Mouse (Mus musculus) embryonic facial prominence, embryonic 13.5 days (tissue): ENCODE measurements at regions not wholly inside any gene's neighbourhood (a gene's known extent, or its start where the extent isn't known, plus 50 kb on each side); places are given as distances from the start of the nearest gene placed in this dataset.

Source experiments
- ATAC-seq: fragments of 200-750 bp; cut with Nextera tagmentation; 2 replicates; pipeline ENCODE4 v1.8.0; 2017; ENCODE audit warnings: low read depth; ENCODE audit not compliant: insufficient number of reproducible peaks, insufficient read depth, low FRiP score, low TSS enrichment
- H3K27ac ChIP-seq: fragments of 300-500 bp; sonication (generic); 2 replicates; pipeline ENCODE4 v1.5.1; 2015; ENCODE audit warnings: moderate library complexity, mild to moderate bottlenecking, inconsistent platforms
- H3K27me3 ChIP-seq: fragments of 300-500 bp; sonication (generic); 2 replicates; pipeline ENCODE4 v1.6.1; 2015; ENCODE audit warnings: mild to moderate bottlenecking, inconsistent platforms
- H3K36me3 ChIP-seq: fragments of 300-500 bp; sonication (generic); 2 replicates; pipeline ENCODE4 v1.6.1; 2015; ENCODE audit warnings: mild to moderate bottlenecking, inconsistent platforms
- H3K4me1 ChIP-seq: fragments of 300-500 bp; sonication (generic); 2 replicates; pipeline ENCODE4 v1.6.1; 2015; ENCODE audit warnings: inconsistent platforms
- H3K4me2 ChIP-seq: fragments of 300-500 bp; sonication (generic); 2 replicates; pipeline ENCODE4 v1.6.1; 2015; ENCODE audit warnings: moderate library complexity, mild to moderate bottlenecking, inconsistent platforms
- H3K4me3 ChIP-seq: fragments of 300-500 bp; sonication (generic); 2 replicates; pipeline ENCODE4 v1.5.1; 2015; ENCODE audit warnings: mild to moderate bottlenecking, inconsistent platforms
- H3K9ac ChIP-seq: fragments of 300-500 bp; sonication (generic); 2 replicates; pipeline ENCODE4 v1.6.1; 2015; ENCODE audit warnings: mild to moderate bottlenecking, inconsistent platforms
- H3K9me3 ChIP-seq: fragments of 300-500 bp; sonication (generic); 2 replicates; pipeline ENCODE4 v1.6.1; 2016; ENCODE audit warnings: inconsistent platforms
- WGBS: fragments of 180-500 bp; shearing (Covaris S2); methylation state at CpG from one replicate; pipeline ENCODE4 v1.1.7; 2015; ENCODE audit warnings: mixed read lengths; 5-methylcytosine and 5-hydroxymethylcytosine counted together

GRCm38 (mm10) chr4:142589084-142589741, 350.0 kb upstream of the Kazn start:
- Histone ChIP-seq H3K36me3 (no peaks in the 10 kb centered on the region), H3K4me2 (peak overlapping the region; percentile 51), H3K27me3 (no peaks in the 10 kb centered on the region), H3K9me3 (no peaks in the 10 kb centered on the region), H3K9ac (no peak overlapping the region), H3K4me3 (no peak overlapping the region), H3K4me1 (peaks cover 33% of the 10 kb centered on the region), H3K27ac (no peak overlapping the region)
- ATAC-seq, result no peak
- 54% methylated on average over 7 of the region's 7 CpGs for WGBS

- no peaks in the 10 kb centered on the region for H3K27me3 ChIP-seq
- no peaks in the 10 kb centered on the region for H3K9me3 ChIP-seq
- H3K27ac ChIP-seq, result no peak overlapping the region
- no peaks in the 10 kb centered on the region for H3K36me3 ChIP-seq
- H3K4me1 ChIP-seq, result peaks cover 33% of the 10 kb centered on the region
- WGBS, result 32% methylated on average over 24 of the region's 24 CpGs
- H3K9ac ChIP-seq, result no peak overlapping the region
- ATAC-seq, result no peak
- peak overlapping the region; percentile 51 for H3K4me2 ChIP-seq
- peak overlapping the region; percentile 18; the same call in 1 of the 2 replicates for H3K4me3 ChIP-seq
Observed at GRCm38 (mm10) chr4:142588418-142589083, 349.4 kb upstream of the Kazn start.

DNA sequence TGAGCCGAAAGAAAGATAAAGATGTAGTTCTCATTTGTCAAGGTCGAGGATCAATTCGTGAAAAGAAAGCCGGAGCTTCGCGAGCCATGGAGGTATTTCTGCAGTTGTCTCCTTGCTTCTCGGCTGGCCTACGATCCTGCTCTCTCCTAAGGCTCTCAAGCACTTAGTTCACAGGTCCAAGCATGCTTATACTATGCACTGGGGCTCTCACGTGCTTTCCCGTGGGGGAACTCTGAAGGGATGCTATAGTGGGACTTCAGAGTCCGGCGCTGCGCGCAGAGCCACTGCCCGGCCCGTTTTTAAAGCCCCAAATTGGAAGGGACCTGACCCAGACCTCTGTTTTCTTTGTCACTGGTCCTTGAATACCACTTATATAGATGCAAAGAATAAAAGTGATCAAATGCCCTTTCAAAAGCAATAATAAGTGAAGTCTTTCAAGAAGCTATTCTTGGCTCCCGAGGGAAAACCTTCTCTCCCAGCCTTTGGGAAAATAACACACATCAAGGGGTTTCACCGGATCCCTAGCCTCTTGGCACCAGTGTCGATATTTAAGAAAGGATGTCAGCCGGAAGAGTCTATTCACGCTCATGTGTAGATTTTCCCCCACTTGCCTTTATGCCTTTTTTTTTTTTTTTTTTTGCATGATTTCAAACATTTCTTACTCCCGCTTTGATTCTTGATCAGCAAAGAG, 348.3 kb upstream of the Kazn start:
- no peak overlapping the region for H3K4me2 ChIP-seq
- no peak overlapping the region for H3K9ac ChIP-seq
- H3K36me3 ChIP-seq, result no peaks in the 10 kb centered on the region
- no peaks in the 10 kb centered on the region for H3K27me3 ChIP-seq
- H3K9me3 ChIP-seq, result no peaks in the 10 kb centered on the region
- WGBS, result 64% methylated on average over 22 of the region's 22 CpGs
- peaks cover 33% of the 10 kb centered on the region for H3K4me1 ChIP-seq
- H3K27ac ChIP-seq, result no peak overlapping the region
- ATAC-seq, result no peak
- H3K4me3 ChIP-seq, result no peak overlapping the region

- 72% methylated on average over 4 of the region's 4 CpGs for WGBS
- H3K4me1 ChIP-seq, result peaks cover 22% of the 10 kb centered on the region
- no peak overlapping the region for H3K9ac ChIP-seq
- H3K4me3 ChIP-seq, result no peak overlapping the region
- 0 out of 2 replicates have a peak overlapping the region, but pooled peaks have one; percentile 75 for H3K27ac ChIP-seq
- no peaks in the 10 kb centered on the region for H3K9me3 ChIP-seq
- ATAC-seq, result no peak
- no peaks in the 10 kb centered on the region for H3K36me3 ChIP-seq
- no peaks in the 10 kb centered on the region for H3K27me3 ChIP-seq
- no peak overlapping the region for H3K4me2 ChIP-seq
Observed at GRCm38 (mm10) chr4:142578536-142578935, 339.3 kb upstream of the Kazn start.

DNA sequence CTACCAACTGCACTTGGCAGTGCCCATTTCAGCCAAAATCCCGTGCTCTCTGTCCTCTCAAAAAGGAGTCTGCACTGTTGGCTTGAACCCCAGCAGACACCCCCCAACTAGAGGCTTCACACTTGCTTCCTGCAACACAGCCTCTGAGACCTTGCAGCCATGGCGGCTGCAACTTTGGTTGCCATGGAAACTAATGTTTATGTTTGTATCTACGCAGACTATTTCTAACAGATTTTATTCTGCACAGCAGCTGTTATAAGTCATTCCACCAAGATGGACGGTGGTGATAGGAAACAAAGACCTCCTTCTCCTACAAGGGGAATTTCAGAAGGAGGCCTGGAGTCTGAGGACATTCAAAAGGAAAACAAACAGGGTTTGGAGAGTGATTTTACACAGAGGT, 338.3 kb upstream of the Kazn start:
- H3K27ac ChIP-seq, result peak overlapping the region; percentile 75
- H3K9ac ChIP-seq, result no peak overlapping the region
- H3K4me2 ChIP-seq, result peak overlapping the region; percentile 33
- peaks cover 26% of the 10 kb centered on the region for H3K4me1 ChIP-seq
- 12% methylated on average over 4 of the region's 4 CpGs for WGBS
- no peaks in the 10 kb centered on the region for H3K9me3 ChIP-seq
- H3K4me3 ChIP-seq, result no peak overlapping the region
- H3K27me3 ChIP-seq, result no peaks in the 10 kb centered on the region
- peak; percentile 34; the same call in 1 of the 2 replicates for ATAC-seq
- H3K36me3 ChIP-seq, result no peaks in the 10 kb centered on the region

DNA sequence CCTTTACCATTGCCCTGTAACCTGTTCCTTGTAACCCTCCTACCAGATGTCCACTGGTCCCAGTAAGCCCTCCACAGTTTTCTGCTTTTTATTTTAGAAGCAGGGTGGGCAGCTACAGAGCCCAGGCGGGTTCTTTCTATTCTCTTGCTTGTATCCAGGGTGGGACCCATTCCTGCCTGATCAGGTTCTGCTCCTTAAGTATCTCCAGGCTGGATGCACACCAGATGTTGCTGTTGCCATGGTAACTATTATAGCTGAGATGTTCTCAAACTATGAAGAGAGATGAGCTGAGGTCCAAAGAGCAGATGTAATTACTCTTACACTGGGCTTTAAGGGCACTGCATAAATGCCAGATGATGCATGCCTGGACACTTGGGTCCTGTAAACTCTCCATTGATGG, 335.3 kb upstream of the Kazn start:
- H3K4me3 ChIP-seq, result no peak overlapping the region
- H3K27me3 ChIP-seq, result no peaks in the 10 kb centered on the region
- 40% methylated on average over 1 of the region's 1 CpGs for WGBS
- H3K4me1 ChIP-seq, result peaks cover 26% of the 10 kb centered on the region
- H3K9me3 ChIP-seq, result no peaks in the 10 kb centered on the region
- no peak overlapping the region for H3K27ac ChIP-seq
- no peak for ATAC-seq
- no peaks in the 10 kb centered on the region for H3K36me3 ChIP-seq
- no peak overlapping the region for H3K4me2 ChIP-seq
- H3K9ac ChIP-seq, result no peak overlapping the region

- ATAC-seq, result no peak
- Histone ChIP-seq H3K27ac (no peak overlapping the region), H3K36me3 (no peaks in the 10 kb centered on the region), H3K4me2 (no peak overlapping the region), H3K4me1 (0 out of 2 replicates have a peak, but pooled peaks cover 3% of the 10 kb centered on the region), H3K27me3 (no peaks in the 10 kb centered on the region), H3K4me3 (no peak overlapping the region), H3K9me3 (no peaks in the 10 kb centered on the region), H3K9ac (no peak overlapping the region)
- 78% methylated on average over 7 of the region's 7 CpGs for WGBS
Observed at GRCm38 (mm10) chr4:142570712-142571111, 331.5 kb upstream of the Kazn start.

DNA sequence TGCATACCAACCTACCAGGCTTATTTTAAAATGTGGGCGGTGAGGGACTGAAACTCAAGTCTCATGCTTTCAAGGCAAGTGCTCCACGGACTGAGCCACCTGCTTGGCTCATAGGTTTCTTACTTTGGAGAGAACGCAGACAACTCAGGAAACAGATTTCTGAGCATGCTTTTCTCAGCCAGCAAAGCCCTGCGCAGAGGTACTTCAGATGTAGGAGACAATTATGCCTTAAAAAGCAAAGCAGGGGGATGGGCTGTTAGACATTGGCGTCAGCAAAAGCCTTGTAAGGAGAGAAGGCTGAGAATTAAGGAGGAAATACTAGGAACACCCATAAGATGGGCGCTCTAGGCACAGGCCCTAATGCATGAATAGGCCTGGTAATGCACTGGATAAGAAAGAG, 329.4 kb upstream of the Kazn start:
- H3K4me3 ChIP-seq, result no peak overlapping the region
- 0 out of 2 replicates have a peak, but pooled peaks cover 3% of the 10 kb centered on the region for H3K4me1 ChIP-seq
- H3K4me2 ChIP-seq, result no peak overlapping the region
- no peak overlapping the region for H3K27ac ChIP-seq
- WGBS, result 68% methylated on average over 6 of the region's 6 CpGs
- H3K27me3 ChIP-seq, result no peaks in the 10 kb centered on the region
- H3K9me3 ChIP-seq, result no peaks in the 10 kb centered on the region
- H3K36me3 ChIP-seq, result no peaks in the 10 kb centered on the region
- H3K9ac ChIP-seq, result no peak overlapping the region
- no peak for ATAC-seq

DNA sequence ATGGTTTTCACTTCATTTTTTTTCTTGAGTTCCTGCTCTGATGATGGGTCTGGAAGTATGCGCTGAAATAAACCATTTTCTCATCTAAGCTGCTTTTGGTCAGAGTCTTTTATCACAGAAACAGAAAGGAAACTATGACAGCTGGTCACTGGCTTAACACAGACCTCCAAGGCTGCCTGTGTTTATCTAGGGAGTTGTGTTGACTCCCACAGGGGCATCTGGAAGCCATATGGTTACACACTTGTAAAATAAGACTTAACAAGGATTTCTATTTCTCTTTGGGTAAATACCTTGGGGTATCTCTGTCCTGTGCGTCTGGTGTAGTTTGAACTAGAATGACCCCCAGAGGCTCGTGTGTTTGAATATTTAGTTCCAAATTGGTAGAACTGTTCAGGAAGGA, 315.5 kb upstream of the Kazn start:
- Histone ChIP-seq H3K27me3 (no peaks in the 10 kb centered on the region), H3K9me3 (no peaks in the 10 kb centered on the region), H3K4me1 (no peaks in the 10 kb centered on the region), H3K36me3 (no peaks in the 10 kb centered on the region), H3K9ac (no peak overlapping the region), H3K4me3 (no peak overlapping the region), H3K4me2 (no peak overlapping the region), H3K27ac (no peak overlapping the region)
- no peak for ATAC-seq
- WGBS, result 35% methylated on average over 3 of the region's 3 CpGs

GRCm38 (mm10) chr4:142545871-142546270, 306.7 kb upstream of the Kazn start:
- Histone ChIP-seq H3K27me3 (no peaks in the 10 kb centered on the region), H3K4me3 (no peak overlapping the region), H3K4me1 (no peaks in the 10 kb centered on the region), H3K4me2 (no peak overlapping the region), H3K9ac (no peak overlapping the region), H3K9me3 (no peaks in the 10 kb centered on the region), H3K36me3 (no peaks in the 10 kb centered on the region), H3K27ac (no peak overlapping the region)
- 96% methylated on average over 1 of the region's 1 CpGs for WGBS
- ATAC-seq, result no peak

GRCm38 (mm10) chr4:142545187-142545586, 306.0 kb upstream of the Kazn start:
- no peaks in the 10 kb centered on the region for H3K36me3 ChIP-seq
- no peak overlapping the region for H3K9ac ChIP-seq
- H3K27me3 ChIP-seq, result no peaks in the 10 kb centered on the region
- H3K4me2 ChIP-seq, result no peak overlapping the region
- no peak overlapping the region for H3K4me3 ChIP-seq
- no peaks in the 10 kb centered on the region for H3K9me3 ChIP-seq
- 47% methylated on average over 1 of the region's 1 CpGs for WGBS
- no peak overlapping the region for H3K27ac ChIP-seq
- ATAC-seq, result no peak
- no peaks in the 10 kb centered on the region for H3K4me1 ChIP-seq

GRCm38 (mm10) chr4:142544736-142545135, 305.5 kb upstream of the Kazn start:
- no peak overlapping the region for H3K4me2 ChIP-seq
- H3K27ac ChIP-seq, result no peak overlapping the region
- ATAC-seq, result no peak
- H3K4me3 ChIP-seq, result no peak overlapping the region
- H3K4me1 ChIP-seq, result no peaks in the 10 kb centered on the region
- 76% methylated on average over 8 of the region's 8 CpGs for WGBS
- H3K9me3 ChIP-seq, result no peaks in the 10 kb centered on the region
- no peaks in the 10 kb centered on the region for H3K36me3 ChIP-seq
- no peak overlapping the region for H3K9ac ChIP-seq
- no peaks in the 10 kb centered on the region for H3K27me3 ChIP-seq
